Mouse (Mus musculus) midbrain, embryonic 11.5 days (tissue): ENCODE data around the gene Srsf10. TPM values are rescaled to one million over a fixed set of nuclear protein-coding genes. Genes with fewer than 3 reads are reported as not detected.

Source experiments
- ATAC-seq: fragments of 200-750 bp; cut with Nextera tagmentation; 2 replicates; pipeline ENCODE4 v1.8.0; 2017; ENCODE audit warnings: moderate TSS enrichment, moderate library complexity; ENCODE audit not compliant: low FRiP score
- DNase-seq: peaks from one replicate; pipeline ENCODE4 v3.0.0; 2015; ENCODE audit warnings: low spot score; ENCODE audit errors: missing footprints
- H3K27ac ChIP-seq: fragments of 300-500 bp; sonication (generic); 2 replicates; pipeline ENCODE4 v1.5.1; 2014; ENCODE audit warnings: low read depth, low read length
- H3K27me3 ChIP-seq: fragments of 300-500 bp; sonication (generic); 2 replicates; pipeline ENCODE4 v1.6.1; 2014; ENCODE audit warnings: mild to moderate bottlenecking, low read length, moderate library complexity, mixed read lengths; ENCODE audit not compliant: control insufficient read depth, insufficient read depth
- H3K36me3 ChIP-seq: fragments of 300-500 bp; sonication (generic); 2 replicates; pipeline ENCODE4 v1.6.1; 2014; ENCODE audit warnings: mild to moderate bottlenecking, low read length, moderate library complexity, mixed read lengths; ENCODE audit not compliant: control insufficient read depth, insufficient read depth
- H3K4me1 ChIP-seq: fragments of 300-500 bp; sonication (generic); 2 replicates; pipeline ENCODE4 v1.6.1; 2014; ENCODE audit warnings: low read length; ENCODE audit not compliant: control insufficient read depth, insufficient read depth
- H3K4me2 ChIP-seq: fragments of 300-500 bp; sonication (generic); 2 replicates; pipeline ENCODE4 v1.6.1; 2014; ENCODE audit warnings: mild to moderate bottlenecking, moderate library complexity
- H3K4me3 ChIP-seq: fragments of 300-500 bp; sonication (generic); 2 replicates; pipeline ENCODE4 v1.5.1; 2014; ENCODE audit warnings: low read depth, low read length
- H3K9ac ChIP-seq: fragments of 300-500 bp; sonication (generic); 2 replicates; pipeline ENCODE4 v1.6.1; 2014; ENCODE audit warnings: low read length
- H3K9me3 ChIP-seq: fragments of 300-500 bp; sonication (generic); 2 replicates; pipeline ENCODE4 v1.6.1; 2016; ENCODE audit warnings: low read length; ENCODE audit not compliant: control insufficient read depth
- WGBS: fragments of 180-500 bp; shearing (Covaris S2); extraction: QIAGEN DNeasy Blood & Tissue Kit; methylation state at CpG from one replicate; pipeline ENCODE4 v1.1.7; 2014; 5-methylcytosine and 5-hydroxymethylcytosine counted together
- polyA plus RNA-seq: library from polyadenylated mRNA; unstranded; fragments of >200 nt; fragmentation: Nextera tagmentation; extraction: Ambion mirVana; gene quantifications from 2 replicates; pipeline ENCODE4 v1.2.1, GENCODE M21; 2014

Gene Srsf10
- polyA plus RNA-seq, 1 experiment from 2014 or later: 434 TPM

- 87% methylated on average over 9 of the region's 9 CpGs for WGBS
- Histone ChIP-seq H3K4me3 (no peak overlapping the region), H3K9me3 (no peaks in the 10 kb centered on the region), H3K4me1 (no peaks in the 10 kb centered on the region; the same call in 1 of the 2 replicates), H3K27me3 (no peaks in the 10 kb centered on the region), H3K36me3 (no peaks in the 10 kb centered on the region), H3K4me2 (no peak overlapping the region), H3K27ac (no peak overlapping the region), H3K9ac (no peak overlapping the region)
- ATAC-seq (no peak), DNase-seq (no peak)
These were observed 3.6 kb upstream of the Srsf10 start for GRCm38 (mm10) chr4:135851942-135852341.

- Histone ChIP-seq H3K27me3 (no peaks in the 10 kb centered on the region), H3K27ac (no peak overlapping the region), H3K9me3 (no peaks in the 10 kb centered on the region), H3K9ac (peak overlapping the region; percentile 98), H3K4me3 (no peak overlapping the region), H3K4me1 (peaks cover 11% of the 10 kb centered on the region), H3K4me2 (no peak overlapping the region), H3K36me3 (no peaks in the 10 kb centered on the region)
- WGBS: 90% methylated on average over 14 of the region's 14 CpGs
- ATAC-seq: no peak
- no peak for DNase-seq
These were observed 1.5 kb upstream of the Srsf10 start for GRCm38 (mm10) chr4:135853987-135854546.

- Histone ChIP-seq H3K9ac (peak overlapping the region; percentile 98), H3K4me3 (no peak overlapping the region), H3K27ac (peak overlapping the region; percentile 100), H3K9me3 (no peaks in the 10 kb centered on the region), H3K4me1 (peaks cover 11% of the 10 kb centered on the region), H3K27me3 (no peaks in the 10 kb centered on the region), H3K4me2 (peak overlapping the region; percentile 87; the same call in 1 of the 2 replicates), H3K36me3 (no peaks in the 10 kb centered on the region)
- no peak for DNase-seq
- 75% methylated on average over 11 of the region's 11 CpGs for WGBS
- no peak for ATAC-seq
These were observed 917 bp upstream of the Srsf10 start for GRCm38 (mm10) chr4:135854630-135855029.

GRCm38 (mm10) chr4:135855080-135855479, 467 bp upstream of the Srsf10 start:
- no peaks in the 10 kb centered on the region for H3K27me3 ChIP-seq
- DNase-seq (no peak), ATAC-seq (peak; percentile 23)
- H3K4me2 ChIP-seq: peak overlapping the region; percentile 87
- 10% methylated on average over 6 of the region's 6 CpGs for WGBS
- peak overlapping the region; percentile 98 for H3K9ac ChIP-seq
- peaks cover 11% of the 10 kb centered on the region for H3K4me1 ChIP-seq
- H3K9me3 ChIP-seq: no peaks in the 10 kb centered on the region
- peak overlapping the region; percentile 100 for H3K27ac ChIP-seq
- H3K36me3 ChIP-seq: no peaks in the 10 kb centered on the region
- H3K4me3 ChIP-seq: peak overlapping the region; percentile 99

GRCm38 (mm10) chr4:135856223-135857091, 910 bp downstream of the Srsf10 start:
- DNase-seq (peak; percentile 97), ATAC-seq (peak; percentile 80)
- H3K27me3 ChIP-seq: no peaks in the 10 kb centered on the region
- H3K36me3 ChIP-seq: no peaks in the 10 kb centered on the region
- H3K27ac ChIP-seq: peak overlapping the region; percentile 96
- H3K9me3 ChIP-seq: no peaks in the 10 kb centered on the region
- H3K9ac ChIP-seq: peak overlapping the region; percentile 98
- H3K4me1 ChIP-seq: peaks cover 11% of the 10 kb centered on the region
- peak overlapping the region; percentile 99 for H3K4me3 ChIP-seq
- peak overlapping the region; percentile 55 for H3K4me2 ChIP-seq
- WGBS: under 1% methylated on average over 91 of the region's 91 CpGs

- Histone ChIP-seq H3K4me3 (peak overlapping the region; percentile 99), H3K4me1 (peaks cover 11% of the 10 kb centered on the region), H3K27me3 (no peaks in the 10 kb centered on the region), H3K27ac (no peak overlapping the region), H3K36me3 (no peaks in the 10 kb centered on the region), H3K9ac (peak overlapping the region; percentile 98), H3K9me3 (no peaks in the 10 kb centered on the region), H3K4me2 (peak overlapping the region; percentile 55)
- 8% methylated on average over 7 of the region's 7 CpGs for WGBS
- DNase-seq (no peak), ATAC-seq (no peak)
These were observed 2.1 kb downstream of the Srsf10 start for GRCm38 (mm10) chr4:135857597-135858186.

- Histone ChIP-seq H3K9ac (no peak overlapping the region), H3K27ac (no peak overlapping the region), H3K36me3 (peaks cover 2% of the 10 kb centered on the region; the same call in 1 of the 2 replicates), H3K4me2 (no peak overlapping the region), H3K27me3 (no peaks in the 10 kb centered on the region), H3K4me3 (no peak overlapping the region), H3K9me3 (no peaks in the 10 kb centered on the region), H3K4me1 (peaks cover 15% of the 10 kb centered on the region)
- ATAC-seq: no peak
- WGBS: 72% methylated on average over 2 of the region's 2 CpGs
- DNase-seq: peak; percentile 90
These were observed 13.4 kb downstream of the Srsf10 start for GRCm38 (mm10) chr4:135868996-135869395.

GRCm38 (mm10) chr4:135870227-135871023, 14.9 kb downstream of the Srsf10 start:
- H3K4me3 ChIP-seq: no peak overlapping the region
- H3K27ac ChIP-seq: no peak overlapping the region
- H3K27me3 ChIP-seq: no peaks in the 10 kb centered on the region
- 48% methylated on average over 2 of the region's 2 CpGs for WGBS
- DNase-seq (peak; percentile 89), ATAC-seq (no peak)
- no peaks in the 10 kb centered on the region for H3K9me3 ChIP-seq
- peaks cover 29% of the 10 kb centered on the region for H3K4me1 ChIP-seq
- H3K36me3 ChIP-seq: peaks cover 2% of the 10 kb centered on the region; the same call in 1 of the 2 replicates
- peak overlapping the region; percentile 24 for H3K4me2 ChIP-seq
- no peak overlapping the region for H3K9ac ChIP-seq
